Mouse (Mus musculus) forebrain, embryonic 14.5 days (tissue): ENCODE measurements around the gene Kif24. TPM values are rescaled to one million over a fixed set of nuclear protein-coding genes. Genes with fewer than 3 reads are reported as not detected.
A peak's percentile ranks its signal among the peaks of the same experiment; 100 is the strongest.

Experiments
- ATAC-seq: fragments of 200-750 bp; cut with Nextera tagmentation; 2 replicates; pipeline ENCODE4 v1.8.0; 2017; ENCODE audit warnings: mild to moderate bottlenecking, moderate library complexity
- DNase-seq: peaks from one replicate; pipeline ENCODE4 v3.0.0-alpha.2; 2015; ENCODE audit warnings: low spot score
- H3K27ac ChIP-seq: fragments of 300-500 bp; sonication (generic); 2 replicates; pipeline ENCODE4 v1.5.1; 2014; ENCODE audit warnings: low read depth, mild to moderate bottlenecking, control low read depth, low read length, moderate library complexity
- H3K27me3 ChIP-seq: fragments of 300-500 bp; sonication (generic); replicated peaks from 2 replicates; pipeline ENCODE4 v1.6.1; 2014; ENCODE audit warnings: low read length, control low read depth, mixed read lengths; ENCODE audit not compliant: control insufficient read depth, insufficient read depth
- H3K36me3 ChIP-seq: fragments of 300-500 bp; sonication (generic); 2 replicates; pipeline ENCODE4 v1.6.1; 2014; ENCODE audit warnings: low read length, control low read depth; ENCODE audit not compliant: control insufficient read depth, insufficient read depth
- H3K4me1 ChIP-seq: fragments of 300-500 bp; sonication (generic); 2 replicates; pipeline ENCODE4 v1.6.1; 2014; ENCODE audit warnings: antibody characterized with exemption, low read length, control low read depth; ENCODE audit not compliant: control insufficient read depth, insufficient read depth
- H3K4me2 ChIP-seq: fragments of 300-500 bp; sonication (generic); 2 replicates; pipeline ENCODE4 v1.6.1; 2014; ENCODE audit warnings: mild to moderate bottlenecking, control low read depth, low read length
- H3K4me3 ChIP-seq: fragments of 300-500 bp; sonication (generic); 2 replicates; pipeline ENCODE4 v1.5.1; 2014; ENCODE audit warnings: low read depth, low read length, control low read depth
- H3K9ac ChIP-seq: fragments of 300-500 bp; sonication (generic); 2 replicates; pipeline ENCODE4 v1.6.1; 2014; ENCODE audit warnings: mild to moderate bottlenecking, low read length, control low read depth, moderate library complexity
- H3K9me3 ChIP-seq: fragments of 300-500 bp; sonication (generic); replicated peaks from 2 replicates; pipeline ENCODE4 v1.6.1; 2016; ENCODE audit warnings: low read length, control low read depth, mixed read lengths; ENCODE audit not compliant: control insufficient read depth
- WGBS: fragments of 180-500 bp; shearing (Covaris S2); extraction: QIAGEN DNeasy Blood & Tissue Kit; methylation state at CpG from one replicate; pipeline ENCODE4 v1.1.7; 2014; 5-methylcytosine and 5-hydroxymethylcytosine counted together
- polyA plus RNA-seq: library from polyadenylated mRNA; unstranded; fragments of >200 nt; fragmentation: Nextera tagmentation; extraction: Ambion mirVana; gene quantifications from 2 replicates; pipeline ENCODE4 v1.2.1, GENCODE M21; 2014

The Kif24 gene
- 3.0 and 4.1 TPM in 2 replicates for polyA plus RNA-seq

GRCm38 (mm10) chr4:41464345-41465286, at the start of gene Kif24, which contains the start of gene Nudt2:
TSS of gene Kif24 (minus strand) at chr4:41464887.
TSS of gene Nudt2 (plus strand) at chr4:41465151.
- Histone ChIP-seq H3K9ac (peak within 1 kb of the TSS; percentile 73), H3K4me1 (peaks cover 8% of the 10 kb centered on the region), H3K4me2 (peak within 1 kb of the TSS; percentile 61), H3K36me3 (no peaks in the 10 kb centered on the region; the same call in 1 of the 2 replicates), H3K27ac (peak within 1 kb of the TSS; percentile 60; the same call in 1 of the 2 replicates), H3K4me3 (peak within 1 kb of the TSS; percentile 60), H3K9me3 (no peaks in the 10 kb centered on the region), H3K27me3 (no peaks in the 10 kb centered on the region)
- DNase-seq (peak; percentile 100), ATAC-seq (peak; percentile 98)
- under 1% methylated on average over 70 of the region's 70 CpGs for WGBS

- DNase-seq, result no peak
- Histone ChIP-seq H3K27ac (no peak overlapping the region), H3K4me2 (no peak overlapping the region), H3K36me3 (no peaks in the 10 kb centered on the region), H3K27me3 (no peaks in the 10 kb centered on the region), H3K9me3 (no peaks in the 10 kb centered on the region), H3K4me3 (no peak overlapping the region), H3K9ac (peak overlapping the region; percentile 29; the same call in 1 of the 2 replicates), H3K4me1 (peaks cover 6% of the 10 kb centered on the region; the same call in 1 of the 2 replicates)
- WGBS, result 28% methylated on average over 8 of the region's 8 CpGs
- ATAC-seq, result no peak
Measured at GRCm38 (mm10) chr4:41513714-41514113, 49.0 kb upstream of the Kif24 start.

- no peak overlapping the region for H3K4me3 ChIP-seq
- no peak overlapping the region for H3K4me2 ChIP-seq
- WGBS, result 21% methylated on average over 4 of the region's 4 CpGs
- ATAC-seq (peak; percentile 57; the same call in 1 of the 2 replicates), DNase-seq (peak; percentile 54)
- peak overlapping the region; percentile 29; the same call in 1 of the 2 replicates for H3K9ac ChIP-seq
- H3K36me3 ChIP-seq, result no peaks in the 10 kb centered on the region
- no peaks in the 10 kb centered on the region for H3K9me3 ChIP-seq
- peaks cover 6% of the 10 kb centered on the region; the same call in 1 of the 2 replicates for H3K4me1 ChIP-seq
- H3K27me3 ChIP-seq, result peaks cover 4% of the 10 kb centered on the region; the same call in 1 of the 2 replicates
- H3K27ac ChIP-seq, result peak overlapping the region; percentile 44; the same call in 1 of the 2 replicates
Measured at GRCm38 (mm10) chr4:41513309-41513708, 48.6 kb upstream of the Kif24 start.

- WGBS, result 42% methylated on average over 7 of the region's 7 CpGs
Measured at GRCm38 (mm10) chr4:41507998-41508397, 43.3 kb upstream of the Kif24 start.

GRCm38 (mm10) chr4:41507326-41507924, 42.7 kb upstream of the Kif24 start:
- Histone ChIP-seq H3K27ac (peak overlapping the region; percentile 29; the same call in 1 of the 2 replicates), H3K27me3 (peaks cover 4% of the 10 kb centered on the region; the same call in 1 of the 2 replicates), H3K4me1 (peaks cover 8% of the 10 kb centered on the region), H3K36me3 (no peaks in the 10 kb centered on the region), H3K4me3 (peak overlapping the region; percentile 43), H3K9me3 (no peaks in the 10 kb centered on the region), H3K9ac (peak overlapping the region; percentile 72), H3K4me2 (peak overlapping the region; percentile 72)
- ATAC-seq (peak; percentile 21), DNase-seq (peak; percentile 56)
- WGBS, result 3% methylated on average over 22 of the region's 22 CpGs

More at GRCm38 (mm10) chr4:41507998-41508397, 43.3 kb upstream of the Kif24 start:
- Histone ChIP-seq H3K9ac (no peak overlapping the region), H3K4me2 (peak overlapping the region; percentile 72), H3K4me1 (peaks cover 3% of the 10 kb centered on the region; the same call in 1 of the 2 replicates), H3K27me3 (peaks cover 4% of the 10 kb centered on the region; the same call in 1 of the 2 replicates), H3K9me3 (no peaks in the 10 kb centered on the region), H3K27ac (no peak overlapping the region), H3K36me3 (no peaks in the 10 kb centered on the region), H3K4me3 (no peak overlapping the region)
- ATAC-seq (no peak), DNase-seq (no peak)

GRCm38 (mm10) chr4:41506906-41507305, 42.2 kb upstream of the Kif24 start:
- no peaks in the 10 kb centered on the region for H3K9me3 ChIP-seq
- H3K9ac ChIP-seq, result peak overlapping the region; percentile 72
- peaks cover 4% of the 10 kb centered on the region; the same call in 1 of the 2 replicates for H3K27me3 ChIP-seq
- under 1% methylated on average over 29 of the region's 29 CpGs for WGBS
- DNase-seq, result peak; percentile 92
- no peaks in the 10 kb centered on the region for H3K36me3 ChIP-seq
- H3K4me2 ChIP-seq, result peak overlapping the region; percentile 72
- peak overlapping the region; percentile 43 for H3K4me3 ChIP-seq
- H3K27ac ChIP-seq, result peak overlapping the region; percentile 29; the same call in 1 of the 2 replicates
- peak; percentile 81 for ATAC-seq
- H3K4me1 ChIP-seq, result peaks cover 11% of the 10 kb centered on the region

GRCm38 (mm10) chr4:41506156-41506555, 41.5 kb upstream of the Kif24 start:
- ATAC-seq (no peak), DNase-seq (peak; percentile 46)
- Histone ChIP-seq H3K36me3 (no peaks in the 10 kb centered on the region), H3K27me3 (peaks cover 6% of the 10 kb centered on the region; the same call in 1 of the 2 replicates), H3K4me1 (peaks cover 11% of the 10 kb centered on the region), H3K4me2 (peak overlapping the region; percentile 72; the same call in 1 of the 2 replicates), H3K4me3 (no peak overlapping the region), H3K27ac (no peak overlapping the region; the same call in 1 of the 2 replicates), H3K9ac (no peak overlapping the region), H3K9me3 (no peaks in the 10 kb centered on the region)
- 14% methylated on average over 13 of the region's 13 CpGs for WGBS

GRCm38 (mm10) chr4:41505131-41505551, 40.5 kb upstream of the Kif24 start:
- Histone ChIP-seq H3K9ac (no peak overlapping the region), H3K27ac (no peak overlapping the region), H3K36me3 (no peaks in the 10 kb centered on the region), H3K4me3 (no peak overlapping the region), H3K9me3 (no peaks in the 10 kb centered on the region), H3K4me1 (peaks cover 11% of the 10 kb centered on the region), H3K4me2 (no peak overlapping the region), H3K27me3 (peaks cover 16% of the 10 kb centered on the region)
- 59% methylated on average over 11 of the region's 11 CpGs for WGBS
- no peak for ATAC-seq
- DNase-seq, result no peak
